Mouse (Mus musculus) erythroblast, embryonic 14.5 days (primary cell): ENCODE results near the gene Gtsf1.

Source experiments
- GATA1 ChIP-seq: IDR thresholded peaks from 2 replicates; pipeline ENCODE4 v1.6.1; 2012; ENCODE audit warnings: low read length, inconsistent platforms, mixed read lengths
- TAL1 ChIP-seq: IDR thresholded peaks from 3 replicates; pipeline ENCODE4 v1.6.1; 2012; ENCODE audit warnings: low read length, inconsistent platforms, mixed read lengths

GRCm38 (mm10) chr15:103370462-103370861 lies 59.8 kb downstream of the Gtsf1 start:
- no peak for TF ChIP-seq GATA1
- no peak for TF ChIP-seq TAL1
